Mouse (Mus musculus): ENCODE data around the gene Rpsa. TPM values are rescaled to one million over a fixed set of nuclear protein-coding genes. Genes with fewer than 3 reads are reported as not detected.

Rpsa gene
- polyA plus RNA-seq, 1 experiment from 2014 or later = 675 TPM

DNA sequence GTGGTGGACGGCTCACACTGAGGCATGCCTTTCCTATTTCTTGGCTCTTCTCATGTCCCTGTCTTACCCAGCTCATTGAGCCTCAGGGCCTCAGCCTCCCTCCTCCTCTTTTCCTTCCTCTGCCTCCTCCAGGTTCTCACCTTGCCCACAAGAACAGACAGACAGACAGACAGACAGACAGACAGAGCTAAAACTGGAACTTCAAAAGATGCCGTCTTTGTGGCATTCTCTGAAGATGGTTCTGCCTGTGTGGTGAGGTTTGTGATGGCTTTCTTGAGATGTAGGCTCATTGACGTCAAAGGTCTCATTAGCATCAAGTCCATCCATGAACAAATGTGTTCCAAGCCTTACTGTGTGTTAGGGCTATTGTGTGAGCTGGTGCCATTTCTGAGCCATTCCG lies 44.8 kb upstream of the Rpsa start:
- ATAC-seq = no peak
- WGBS = 84% methylated on average over 4 of the region's 4 CpGs
- H3K4me2 ChIP-seq (replicated peaks; ENCODE audit: low read depth) = no peak overlapping the region
- no peak overlapping the region for H3K9ac ChIP-seq (ENCODE audit: low read depth, low read length)
- H3K27me3 ChIP-seq (replicated peaks; ENCODE audit: control insufficient read depth, insufficient read depth, low read length) = no peaks in the 10 kb centered on the region
- no peaks in the 10 kb centered on the region for H3K4me1 ChIP-seq (replicated peaks; ENCODE audit: control insufficient read depth, insufficient read depth, low read length)
- no peak overlapping the region for H3K27ac ChIP-seq (ENCODE audit: low read depth, low read length)
- no peak for TF ChIP-seq CTCF (IDR thresholded peaks at IDR 0.05; ENCODE audit: low read depth)
- H3K36me3 ChIP-seq (ENCODE audit: control insufficient read depth, insufficient read depth) = no peaks in the 10 kb centered on the region
- H3K9me3 ChIP-seq (ENCODE audit: control insufficient read depth) = 0 out of 2 replicates have a peak, but pooled peaks cover 2% of the 10 kb centered on the region
- H3K4me3 ChIP-seq (ENCODE audit: low read depth, low read length) = no peak overlapping the region

DNA sequence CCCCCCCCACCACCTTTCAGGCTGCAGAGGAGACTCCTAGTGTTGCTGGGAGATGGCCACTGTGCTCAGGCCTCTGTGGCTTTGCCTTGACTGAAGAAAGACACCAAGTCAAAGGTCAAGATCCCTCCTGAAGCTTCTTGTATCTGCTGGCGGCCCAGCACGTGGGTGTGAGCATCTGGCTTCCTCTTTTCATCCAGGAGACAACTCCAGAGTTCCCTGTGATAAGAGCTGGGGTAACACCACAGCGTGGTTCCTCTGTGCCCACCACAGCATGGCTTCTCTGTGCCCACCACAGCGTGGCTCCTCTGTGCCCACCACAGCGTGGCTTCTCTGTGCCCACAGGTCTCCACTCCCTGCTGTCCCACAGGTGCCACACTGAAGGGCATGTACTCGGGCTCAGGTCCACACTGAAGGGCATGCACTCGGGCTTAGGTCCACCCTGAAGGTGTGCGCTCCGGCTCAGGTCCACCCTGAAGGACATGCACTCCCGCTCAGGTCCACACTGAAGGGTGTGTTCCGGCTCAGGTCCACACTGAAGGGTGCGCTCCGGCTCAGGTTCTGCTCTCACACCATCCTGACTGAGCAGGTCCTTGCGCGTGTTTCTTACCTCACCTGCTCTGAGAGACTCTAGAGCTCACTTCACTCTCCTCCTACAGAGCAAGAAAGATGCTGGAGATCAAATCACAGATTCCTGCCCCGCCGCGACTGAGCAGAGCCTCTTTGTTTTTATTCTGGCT lies 44.2 kb upstream of the Rpsa start:
- H3K9ac ChIP-seq (ENCODE audit: low read depth, low read length) = no peak overlapping the region
- no peaks in the 10 kb centered on the region for H3K36me3 ChIP-seq (ENCODE audit: control insufficient read depth, insufficient read depth)
- H3K4me3 ChIP-seq (ENCODE audit: low read depth, low read length) = no peak overlapping the region
- TF ChIP-seq CTCF (IDR thresholded peaks at IDR 0.05; ENCODE audit: low read depth) = no peak
- no peak overlapping the region for H3K27ac ChIP-seq (ENCODE audit: low read depth, low read length)
- no peaks in the 10 kb centered on the region for H3K27me3 ChIP-seq (replicated peaks; ENCODE audit: control insufficient read depth, insufficient read depth, low read length)
- ATAC-seq = no peak
- H3K4me1 ChIP-seq (replicated peaks; ENCODE audit: control insufficient read depth, insufficient read depth, low read length) = no peaks in the 10 kb centered on the region
- 0 out of 2 replicates have a peak, but pooled peaks cover 2% of the 10 kb centered on the region for H3K9me3 ChIP-seq (ENCODE audit: control insufficient read depth)
- 80% methylated on average over 18 of the region's 18 CpGs for WGBS
- no peak overlapping the region for H3K4me2 ChIP-seq (replicated peaks; ENCODE audit: low read depth)

DNA sequence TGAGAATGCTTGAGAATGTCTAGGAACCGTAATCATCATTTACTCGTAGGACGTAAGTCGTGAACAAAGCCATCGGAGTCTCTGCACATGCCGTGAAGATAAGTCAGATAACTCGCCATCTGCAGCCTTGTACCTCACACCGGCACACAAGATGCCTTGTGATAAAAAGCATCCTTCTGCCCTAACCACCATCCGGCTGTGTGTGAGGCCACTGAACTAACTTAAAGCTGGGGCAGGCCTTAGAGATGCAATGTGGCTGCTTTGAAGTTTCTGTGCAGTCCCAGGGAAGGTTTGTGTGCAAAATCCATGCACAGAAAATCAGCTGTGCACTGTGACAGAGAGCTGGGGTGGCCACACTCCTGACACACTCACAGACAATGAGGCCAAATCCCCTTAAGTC lies 43.1 kb upstream of the Rpsa start:
- no peak for ATAC-seq
- no peak for TF ChIP-seq CTCF (IDR thresholded peaks at IDR 0.05; ENCODE audit: low read depth)
- Histone ChIP-seq H3K36me3 (ENCODE audit: control insufficient read depth, insufficient read depth) (no peaks in the 10 kb centered on the region), H3K4me3 (ENCODE audit: low read depth, low read length) (no peak overlapping the region), H3K9me3 (ENCODE audit: control insufficient read depth) (0 out of 2 replicates have a peak, but pooled peaks cover 2% of the 10 kb centered on the region), H3K4me2 (replicated peaks; ENCODE audit: low read depth) (no peak overlapping the region), H3K27ac (ENCODE audit: low read depth, low read length) (no peak overlapping the region), H3K4me1 (replicated peaks; ENCODE audit: control insufficient read depth, insufficient read depth, low read length) (no peaks in the 10 kb centered on the region), H3K27me3 (replicated peaks; ENCODE audit: control insufficient read depth, insufficient read depth, low read length) (no peaks in the 10 kb centered on the region), H3K9ac (ENCODE audit: low read depth, low read length) (no peak overlapping the region)
- 84% methylated on average over 9 of the region's 9 CpGs for WGBS

DNA sequence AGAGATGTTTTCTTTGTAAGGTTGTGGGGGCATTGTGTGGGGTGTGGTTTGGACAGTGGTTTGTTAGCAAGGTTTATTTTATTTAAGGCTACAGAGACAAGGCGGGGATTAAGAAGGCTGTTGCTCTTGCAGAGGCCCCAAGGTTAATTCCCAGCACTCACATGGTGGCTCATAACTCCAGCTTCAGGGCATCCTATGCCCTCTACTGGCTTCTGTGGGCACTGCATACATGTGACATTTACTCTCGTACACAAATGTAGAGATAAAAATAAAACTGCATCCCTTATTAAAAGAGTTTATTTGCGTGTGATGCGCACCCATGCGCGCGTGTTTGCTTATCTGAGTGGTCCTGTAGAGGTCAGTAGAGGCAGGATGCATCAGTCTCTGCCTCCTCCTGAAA lies 38.4 kb upstream of the Rpsa start:
- Histone ChIP-seq H3K36me3 (ENCODE audit: control insufficient read depth, insufficient read depth) (no peaks in the 10 kb centered on the region), H3K9ac (ENCODE audit: low read depth, low read length) (no peak overlapping the region), H3K4me1 (replicated peaks; ENCODE audit: control insufficient read depth, insufficient read depth, low read length) (no peaks in the 10 kb centered on the region), H3K4me2 (replicated peaks; ENCODE audit: low read depth) (no peak overlapping the region), H3K27me3 (replicated peaks; ENCODE audit: control insufficient read depth, insufficient read depth, low read length) (no peaks in the 10 kb centered on the region), H3K27ac (ENCODE audit: low read depth, low read length) (no peak overlapping the region), H3K4me3 (ENCODE audit: low read depth, low read length) (no peak overlapping the region), H3K9me3 (ENCODE audit: control insufficient read depth) (0 out of 2 replicates have a peak, but pooled peaks cover 2% of the 10 kb centered on the region)
- WGBS = 84% methylated on average over 7 of the region's 7 CpGs
- TF ChIP-seq CTCF (IDR thresholded peaks at IDR 0.05; ENCODE audit: low read depth) = 0 out of 2 replicates have a peak, but pooled peaks have one; percentile 15
- ATAC-seq = no peak

DNA sequence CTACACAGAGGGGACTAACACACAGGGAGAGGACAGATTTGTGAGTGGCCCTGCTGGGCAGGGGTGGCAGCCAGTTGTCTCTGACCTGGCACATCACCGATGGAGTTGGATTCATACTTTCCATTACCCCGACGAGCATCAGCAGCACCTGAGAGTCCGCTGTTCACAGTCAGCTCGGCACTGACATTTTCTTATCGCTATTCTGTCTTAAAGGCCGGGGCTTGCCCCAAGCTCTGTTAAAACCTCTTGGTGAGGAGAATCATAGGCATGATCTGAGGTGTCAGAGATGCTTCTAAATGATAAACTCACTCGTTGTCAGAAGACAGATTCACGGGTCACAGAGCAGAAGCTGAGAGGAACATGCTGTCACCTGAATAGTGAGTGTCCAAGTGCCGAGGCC lies 36.4 kb upstream of the Rpsa start:
- ATAC-seq = no peak
- 83% methylated on average over 10 of the region's 10 CpGs for WGBS
- Histone ChIP-seq H3K9ac (ENCODE audit: low read depth, low read length) (no peak overlapping the region), H3K27ac (ENCODE audit: low read depth, low read length) (no peak overlapping the region), H3K36me3 (ENCODE audit: control insufficient read depth, insufficient read depth) (no peaks in the 10 kb centered on the region), H3K9me3 (ENCODE audit: control insufficient read depth) (0 out of 2 replicates have a peak, but pooled peaks cover 2% of the 10 kb centered on the region), H3K4me2 (replicated peaks; ENCODE audit: low read depth) (no peak overlapping the region), H3K27me3 (replicated peaks; ENCODE audit: control insufficient read depth, insufficient read depth, low read length) (no peaks in the 10 kb centered on the region), H3K4me1 (replicated peaks; ENCODE audit: control insufficient read depth, insufficient read depth, low read length) (no peaks in the 10 kb centered on the region), H3K4me3 (ENCODE audit: low read depth, low read length) (no peak overlapping the region)
- no peak for TF ChIP-seq CTCF (IDR thresholded peaks at IDR 0.05; ENCODE audit: low read depth)

DNA sequence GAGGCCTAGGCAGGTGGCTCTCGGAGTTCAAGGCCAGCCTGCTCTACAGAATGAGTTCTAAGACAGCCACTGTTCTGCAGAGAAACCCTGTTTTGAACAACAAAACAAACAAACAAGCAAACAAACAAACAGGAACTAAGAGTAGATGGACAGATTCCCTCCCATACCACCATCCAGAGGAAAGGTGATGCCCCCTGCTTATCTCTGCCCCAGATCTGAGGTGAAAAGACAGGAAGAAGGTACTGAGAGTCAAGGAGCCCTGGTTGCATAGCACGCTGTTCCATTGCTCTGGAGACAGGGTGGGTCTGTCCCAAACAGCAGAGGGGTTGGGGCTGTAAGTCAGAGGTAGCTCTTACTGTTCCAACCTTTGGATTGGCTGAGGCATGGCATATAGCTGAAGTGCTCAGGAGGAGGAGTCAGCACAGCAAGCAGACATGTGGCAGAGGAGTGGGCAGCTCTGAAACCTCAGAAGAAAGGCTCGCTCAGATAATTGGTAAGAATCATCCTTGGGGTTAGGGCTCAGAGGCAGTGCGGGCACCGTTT lies 35.7 kb upstream of the Rpsa start, which contains the start of gene Ccr8:
TSS of gene Ccr8 (plus strand) at position 419 of the 543 bp plus-strand sequence.
- H3K27me3 ChIP-seq (replicated peaks; ENCODE audit: control insufficient read depth, insufficient read depth, low read length) = no peaks in the 10 kb centered on the region
- no peak within 1 kb of the TSS for H3K27ac ChIP-seq (ENCODE audit: low read depth, low read length)
- no peak within 1 kb of the TSS for H3K4me3 ChIP-seq (ENCODE audit: low read depth, low read length)
- no peaks in the 10 kb centered on the region for H3K4me1 ChIP-seq (replicated peaks; ENCODE audit: control insufficient read depth, insufficient read depth, low read length)
- ATAC-seq = no peak
- no peak within 1 kb of the TSS for H3K4me2 ChIP-seq (replicated peaks; ENCODE audit: low read depth)
- H3K9me3 ChIP-seq (ENCODE audit: control insufficient read depth) = 0 out of 2 replicates have a peak, but pooled peaks cover 2% of the 10 kb centered on the region
- no peak for TF ChIP-seq CTCF (IDR thresholded peaks at IDR 0.05; ENCODE audit: low read depth)
- 83% methylated on average over 5 of the region's 5 CpGs for WGBS
- no peak within 1 kb of the TSS for H3K9ac ChIP-seq (ENCODE audit: low read depth, low read length)
- H3K36me3 ChIP-seq (ENCODE audit: control insufficient read depth, insufficient read depth) = no peaks in the 10 kb centered on the region
